Mouse (Mus musculus): ENCODE measurements around the gene Atxn2l.

The Atxn2l gene

GRCm38 (mm10) chr7:126503273-126503878 lies at the start of gene Atxn2l:
TSS of gene Atxn2l (minus strand) at chr7:126503437.
- DNase-seq (ENCODE audit: low spot score in 2 of 2): peak; percentile 98 to 99

GRCm38 (mm10) chr7:126545631-126546030 lies 42.4 kb upstream of the Atxn2l start:
- DNase-seq (ENCODE audit: low spot score in 2 of 2): no peak

GRCm38 (mm10) chr7:126541661-126542060 lies 38.4 kb upstream of the Atxn2l start:
- no peak for DNase-seq (ENCODE audit: low spot score in 2 of 2)

- DNase-seq (ENCODE audit: low spot score in 2 of 2): no peak
Measured at GRCm38 (mm10) chr7:126537820-126538585, 34.8 kb upstream of the Atxn2l start.

GRCm38 (mm10) chr7:126536466-126536865 lies 33.2 kb upstream of the Atxn2l start:
- no peak for DNase-seq (ENCODE audit: low spot score in 2 of 2)

- DNase-seq (ENCODE audit: low spot score in 2 of 2): no peak
Measured at GRCm38 (mm10) chr7:126535766-126536165, 32.5 kb upstream of the Atxn2l start.

GRCm38 (mm10) chr7:126533434-126533833 lies 30.2 kb upstream of the Atxn2l start:
- DNase-seq (ENCODE audit: low spot score in 2 of 2): no peak

- no peak for DNase-seq (ENCODE audit: low spot score in 2 of 2)
Measured at GRCm38 (mm10) chr7:126528166-126528577, 24.9 kb upstream of the Atxn2l start.

GRCm38 (mm10) chr7:126523316-126523715 lies 20.1 kb upstream of the Atxn2l start:
- DNase-seq (ENCODE audit: low spot score in 2 of 2): no peak

GRCm38 (mm10) chr7:126519513-126519912 lies 16.3 kb upstream of the Atxn2l start:
- no peak for DNase-seq (ENCODE audit: low spot score in 2 of 2)

- no peak for DNase-seq (ENCODE audit: low spot score in 2 of 2)
Measured at GRCm38 (mm10) chr7:126518261-126518941, 15.2 kb upstream of the Atxn2l start.

GRCm38 (mm10) chr7:126511287-126511686 lies 8.1 kb upstream of the Atxn2l start:
- no peak for DNase-seq (ENCODE audit: low spot score in 2 of 2)

GRCm38 (mm10) chr7:126507126-126507778 lies 4.0 kb upstream of the Atxn2l start:
- no peak for DNase-seq (ENCODE audit: low spot score in 2 of 2)

GRCm38 (mm10) chr7:126504913-126505312 lies 1.7 kb upstream of the Atxn2l start:
- no peak for DNase-seq (ENCODE audit: low spot score in 2 of 2)

GRCm38 (mm10) chr7:126502751-126503150 lies 486 bp downstream of the Atxn2l start:
- DNase-seq (ENCODE audit: low spot score in 2 of 2): no peak

GRCm38 (mm10) chr7:126502023-126502741 lies 1.1 kb downstream of the Atxn2l start:
- DNase-seq (ENCODE audit: low spot score in 2 of 2): peak; percentile 88 to 91

GRCm38 (mm10) chr7:126501684-126502022 lies 1.6 kb downstream of the Atxn2l start:
- no peak for DNase-seq (ENCODE audit: low spot score in 2 of 2)

GRCm38 (mm10) chr7:126499416-126499815 lies 3.8 kb downstream of the Atxn2l start:
- no peak for DNase-seq (ENCODE audit: low spot score in 2 of 2)

GRCm38 (mm10) chr7:126497966-126498365 lies 5.3 kb downstream of the Atxn2l start:
- DNase-seq (ENCODE audit: low spot score in 2 of 2): no peak

GRCm38 (mm10) chr7:126496475-126496874 lies 6.8 kb downstream of the Atxn2l start:
- no peak for DNase-seq (ENCODE audit: low spot score in 2 of 2)

GRCm38 (mm10) chr7:126494120-126494519 lies 9.1 kb downstream of the Atxn2l start:
- DNase-seq (ENCODE audit: low spot score in 2 of 2): no peak

GRCm38 (mm10) chr7:126491973-126492372 lies 11.3 kb downstream of the Atxn2l start:
- no peak for DNase-seq (ENCODE audit: low spot score in 2 of 2)

Data from right cerebral cortex, postnatal 36 days (tissue).